Mouse (Mus musculus) kidney, adult 11 months (tissue): ENCODE measurements at regions not wholly inside any gene's neighbourhood (a gene's known extent, or its start where the extent isn't known, plus 50 kb on each side); places are given as distances from the start of the nearest gene placed in this dataset.

Experiments used
- DNase-seq: peaks from one replicate; pipeline ENCODE4 v3.0.0; 2022

GRCm38 (mm10) chr11:35065959-35066414, 55.0 kb upstream of the Slit3 start:
- no peak for DNase-seq

GRCm38 (mm10) chr11:35057791-35058190, 63.2 kb upstream of the Slit3 start:
- no peak for DNase-seq

GRCm38 (mm10) chr11:35055496-35056125, 65.4 kb upstream of the Slit3 start:
- DNase-seq, result no peak

- no peak for DNase-seq
These were observed 67.4 kb upstream of the Slit3 start for GRCm38 (mm10) chr11:35053613-35053950.

- DNase-seq, result no peak
These were observed 68.0 kb upstream of the Slit3 start for GRCm38 (mm10) chr11:35052856-35053612.

GRCm38 (mm10) chr11:35049663-35050215, 71.3 kb upstream of the Slit3 start:
- peak; percentile 12 for DNase-seq

GRCm38 (mm10) chr11:35044659-35045058, 76.4 kb upstream of the Slit3 start:
- no peak for DNase-seq

- DNase-seq, result no peak
These were observed 96.6 kb upstream of the Slit3 start for GRCm38 (mm10) chr11:35024448-35024847.

GRCm38 (mm10) chr11:35023813-35024212, 97.2 kb upstream of the Slit3 start:
- no peak for DNase-seq

GRCm38 (mm10) chr11:35021990-35022625, 98.9 kb upstream of the Slit3 start:
- no peak for DNase-seq

- DNase-seq, result no peak
These were observed 104.0 kb upstream of the Slit3 start for GRCm38 (mm10) chr11:35016998-35017397.

- no peak for DNase-seq
These were observed 109.2 kb upstream of the Slit3 start for GRCm38 (mm10) chr11:35011521-35012476.

GRCm38 (mm10) chr11:35006773-35007567, 114.1 kb upstream of the Slit3 start:
- DNase-seq, result peak; percentile 28

GRCm38 (mm10) chr11:35005143-35005542, 115.9 kb upstream of the Slit3 start:
- no peak for DNase-seq

GRCm38 (mm10) chr11:35004431-35004830, 116.6 kb upstream of the Slit3 start:
- no peak for DNase-seq

- DNase-seq, result no peak
These were observed 117.1 kb upstream of the Slit3 start for GRCm38 (mm10) chr11:35003956-35004355.

GRCm38 (mm10) chr11:34997906-34998305, 123.1 kb upstream of the Slit3 start:
- DNase-seq, result no peak

- no peak for DNase-seq
These were observed 125.5 kb upstream of the Slit3 start for GRCm38 (mm10) chr11:34995515-34995914.

- DNase-seq, result no peak
These were observed 138.1 kb upstream of the Slit3 start for GRCm38 (mm10) chr11:34982775-34983457.

GRCm38 (mm10) chr11:34980210-34980609, 140.8 kb upstream of the Slit3 start:
- DNase-seq, result no peak

- peak; percentile 27 for DNase-seq
These were observed 143.2 kb upstream of the Slit3 start for GRCm38 (mm10) chr11:34977861-34978260.
